Mouse (Mus musculus): Measurements from ENCODE around the gene Mycbp2.
A peak's percentile ranks its signal among the peaks of the same experiment; 100 is the strongest.

The Mycbp2 gene

GRCm38 (mm10) chr14:103100296-103100695 is 246.3 kb downstream of the Mycbp2 start:
- DNase-seq = no peak

GRCm38 (mm10) chr14:103099238-103099933 is 247.2 kb downstream of the Mycbp2 start, which contains the start of gene Fbxl3:
TSS of gene Fbxl3 (minus strand) at chr14:103099566.
- DNase-seq = peak; percentile 94

- peak; percentile 89 for DNase-seq
Observed at GRCm38 (mm10) chr14:103098587-103099235, 247.9 kb downstream of the Mycbp2 start.

- DNase-seq = no peak
Observed at GRCm38 (mm10) chr14:103098213-103098586, 248.4 kb downstream of the Mycbp2 start.

- DNase-seq = no peak
Observed at GRCm38 (mm10) chr14:103096621-103097020, 250.0 kb downstream of the Mycbp2 start.

- no peak for DNase-seq
Observed at GRCm38 (mm10) chr14:103095826-103096225, 250.8 kb downstream of the Mycbp2 start.

- no peak for DNase-seq
Observed at GRCm38 (mm10) chr14:103095036-103095435, 251.6 kb downstream of the Mycbp2 start.

- no peak for DNase-seq
Observed at GRCm38 (mm10) chr14:103093670-103094069, 252.9 kb downstream of the Mycbp2 start.

- DNase-seq = no peak
Observed at GRCm38 (mm10) chr14:103093236-103093635, 253.4 kb downstream of the Mycbp2 start.

- peak; percentile 54 for DNase-seq
Observed at GRCm38 (mm10) chr14:103088624-103089023, 258.0 kb downstream of the Mycbp2 start.

- no peak for DNase-seq
Observed at GRCm38 (mm10) chr14:103087846-103088245, 258.8 kb downstream of the Mycbp2 start.

- DNase-seq = no peak
Observed at GRCm38 (mm10) chr14:103086671-103087324, 259.8 kb downstream of the Mycbp2 start.

- DNase-seq = no peak
Observed at GRCm38 (mm10) chr14:103085840-103086533, 260.6 kb downstream of the Mycbp2 start.

GRCm38 (mm10) chr14:103079209-103079977 is 267.2 kb downstream of the Mycbp2 start:
- peak; percentile 90 for DNase-seq

- DNase-seq = no peak
Observed at GRCm38 (mm10) chr14:103078006-103078912, 268.4 kb downstream of the Mycbp2 start.

- no peak for DNase-seq
Observed at GRCm38 (mm10) chr14:103077272-103078005, 269.2 kb downstream of the Mycbp2 start.

GRCm38 (mm10) chr14:103075166-103075565 is 271.4 kb downstream of the Mycbp2 start:
- no peak for DNase-seq

GRCm38 (mm10) chr14:103073825-103074224 is 272.8 kb downstream of the Mycbp2 start:
- DNase-seq = no peak

- DNase-seq = no peak
Observed at GRCm38 (mm10) chr14:103072731-103073130, 273.9 kb downstream of the Mycbp2 start.

- DNase-seq = no peak
Observed at GRCm38 (mm10) chr14:103071471-103071870, 275.1 kb downstream of the Mycbp2 start.

- DNase-seq = no peak
Observed at GRCm38 (mm10) chr14:103070790-103071189, 275.8 kb downstream of the Mycbp2 start.

Measured in cerebellum, adult 11-12 months (tissue).